Mouse (Mus musculus) limb, embryonic 14.5 days (tissue): ENCODE measurements around the gene Smim6. TPM values are rescaled to one million over a fixed set of nuclear protein-coding genes. Genes with fewer than 3 reads are reported as not detected.

Source experiments
- ATAC-seq: fragments of 200-750 bp; cut with Nextera tagmentation; 2 replicates; pipeline ENCODE4 v1.8.0; 2017; ENCODE audit warnings: low read depth, moderate number of reproducible peaks, moderate TSS enrichment; ENCODE audit not compliant: low FRiP score
- DNase-seq: peaks from one replicate; pipeline ENCODE4 v3.0.0-alpha.2; 2015; ENCODE audit warnings: low spot score
- H3K27ac ChIP-seq: fragments of 300-500 bp; sonication (generic); replicated peaks from 2 replicates; pipeline ENCODE4 v1.5.1; 2014; ENCODE audit warnings: low read depth, mild to moderate bottlenecking, low read length, moderate library complexity, mixed read lengths
- H3K27me3 ChIP-seq: fragments of 300-500 bp; sonication (generic); 2 replicates; pipeline ENCODE4 v1.6.1; 2014; ENCODE audit warnings: low read length, mixed read lengths; ENCODE audit not compliant: control insufficient read depth, insufficient read depth
- H3K36me3 ChIP-seq: fragments of 300-500 bp; sonication (generic); 2 replicates; pipeline ENCODE4 v1.6.1; 2014; ENCODE audit warnings: mild to moderate bottlenecking, low read length, moderate library complexity, mixed read lengths; ENCODE audit not compliant: control insufficient read depth, insufficient read depth
- H3K4me1 ChIP-seq: fragments of 300-500 bp; sonication (generic); 2 replicates; pipeline ENCODE4 v1.6.1; 2014; ENCODE audit warnings: antibody characterized with exemption, low read length, mixed read lengths; ENCODE audit not compliant: control insufficient read depth, insufficient read depth
- H3K4me2 ChIP-seq: fragments of 300-500 bp; sonication (generic); replicated peaks from 2 replicates; pipeline ENCODE4 v1.6.1; 2014; ENCODE audit warnings: low read depth, mild to moderate bottlenecking, low read length, moderate library complexity; ENCODE audit not compliant: severe bottlenecking
- H3K4me3 ChIP-seq: fragments of 300-500 bp; sonication (generic); replicated peaks from 2 replicates; pipeline ENCODE4 v1.5.1; 2014; ENCODE audit warnings: low read length
- H3K9ac ChIP-seq: fragments of 300-500 bp; sonication (generic); 2 replicates; pipeline ENCODE4 v1.6.1; 2014; ENCODE audit warnings: mild to moderate bottlenecking, low read depth, low read length, moderate library complexity; ENCODE audit not compliant: severe bottlenecking
- H3K9me3 ChIP-seq: fragments of 300-500 bp; sonication (generic); 2 replicates; pipeline ENCODE4 v1.6.1; 2016; ENCODE audit warnings: low read length; ENCODE audit not compliant: control insufficient read depth
- POLR2A ChIP-seq: fragments of 200-500 bp; IDR thresholded peaks from 2 replicates; pipeline ENCODE4 v1.8.0; 2012; ENCODE audit warnings: inconsistent platforms, mild to moderate bottlenecking, moderate library complexity, borderline replicate concordance; ENCODE audit not compliant: insufficient read depth, insufficient read length; ENCODE audit errors: extremely low read depth
- WGBS: fragments of 180-500 bp; shearing (Covaris S2); extraction: QIAGEN DNeasy Blood & Tissue Kit; methylation state at CpG from one replicate; pipeline ENCODE4 v1.1.7; 2014; 5-methylcytosine and 5-hydroxymethylcytosine counted together
- polyA plus RNA-seq, 2 experiments: library from polyadenylated mRNA; depleted of rRNA in 1 of 2; stranded (reverse) in 1 of 2; unstranded in 1 of 2; fragments of >200 nt; fragmentation: Nextera tagmentation in 1 of 2; extraction: Ambion mirVana in 1 of 2; gene quantifications; 2 replicates each; pipeline versions ENCODE4 v1.2.1 to v1.2.3; 2012 to 2014

The Smim6 gene
- polyA plus RNA-seq, 2 experiments, result 0.52 to 0.89 TPM

DNA sequence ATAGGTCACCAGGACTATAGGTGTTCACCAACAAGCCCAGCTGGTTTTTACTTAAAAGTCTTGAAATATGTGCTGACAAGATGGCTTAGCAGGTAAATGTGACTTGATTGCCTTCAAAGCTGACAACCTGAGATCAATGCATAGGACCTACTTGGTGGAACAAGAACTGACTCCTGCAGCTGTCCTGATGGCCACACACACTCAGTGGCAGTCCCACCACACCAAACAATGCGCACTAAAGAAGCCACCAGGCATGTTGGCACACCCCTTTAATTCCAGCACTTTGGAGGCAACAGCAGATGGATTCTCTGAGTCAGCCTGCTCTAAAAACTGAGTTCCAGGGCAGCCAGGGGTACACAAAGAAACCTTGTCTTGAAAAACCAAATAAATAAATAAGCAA lies 10.2 kb downstream of the Smim6 start:
- H3K27me3 ChIP-seq, result no peaks in the 10 kb centered on the region
- H3K9ac ChIP-seq, result no peak overlapping the region
- H3K9me3 ChIP-seq, result no peaks in the 10 kb centered on the region
- H3K27ac ChIP-seq, result no peak overlapping the region
- H3K36me3 ChIP-seq, result peaks cover 30% of the 10 kb centered on the region
- no peak for TF ChIP-seq POLR2A
- H3K4me3 ChIP-seq, result no peak overlapping the region
- no peak for ATAC-seq
- H3K4me1 ChIP-seq, result no peaks in the 10 kb centered on the region
- H3K4me2 ChIP-seq, result no peak overlapping the region
- WGBS, result 95% methylated on average over 1 of the region's 1 CpGs
- DNase-seq, result no peak

DNA sequence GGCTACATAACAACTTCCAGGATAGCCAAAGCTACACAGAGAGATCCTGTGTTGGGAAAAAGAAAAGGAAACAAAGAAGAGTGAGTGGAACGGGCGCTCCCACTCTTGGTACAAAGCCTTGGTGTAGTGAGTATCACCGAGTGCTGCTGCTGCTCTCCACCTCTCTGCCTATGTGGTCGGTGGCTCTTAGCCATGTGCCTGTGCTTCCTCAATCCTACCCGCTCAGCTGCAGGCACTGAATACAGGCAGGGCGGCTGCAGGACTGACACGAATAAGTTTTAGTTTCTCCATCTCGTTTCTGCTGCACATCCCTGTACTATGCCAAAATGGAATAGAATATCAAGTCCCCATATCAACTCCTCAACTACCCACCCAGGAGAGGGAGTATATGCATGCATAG lies 17.2 kb downstream of the Smim6 start:
- H3K27me3 ChIP-seq, result no peaks in the 10 kb centered on the region
- H3K9me3 ChIP-seq, result no peaks in the 10 kb centered on the region
- no peak overlapping the region for H3K27ac ChIP-seq
- H3K36me3 ChIP-seq, result peaks cover 30% of the 10 kb centered on the region
- WGBS, result 84% methylated on average over 8 of the region's 8 CpGs
- no peak overlapping the region for H3K4me2 ChIP-seq
- DNase-seq, result no peak
- H3K9ac ChIP-seq, result no peak overlapping the region
- TF ChIP-seq POLR2A, result no peak
- no peak for ATAC-seq
- no peak overlapping the region for H3K4me3 ChIP-seq
- H3K4me1 ChIP-seq, result peaks cover 8% of the 10 kb centered on the region

DNA sequence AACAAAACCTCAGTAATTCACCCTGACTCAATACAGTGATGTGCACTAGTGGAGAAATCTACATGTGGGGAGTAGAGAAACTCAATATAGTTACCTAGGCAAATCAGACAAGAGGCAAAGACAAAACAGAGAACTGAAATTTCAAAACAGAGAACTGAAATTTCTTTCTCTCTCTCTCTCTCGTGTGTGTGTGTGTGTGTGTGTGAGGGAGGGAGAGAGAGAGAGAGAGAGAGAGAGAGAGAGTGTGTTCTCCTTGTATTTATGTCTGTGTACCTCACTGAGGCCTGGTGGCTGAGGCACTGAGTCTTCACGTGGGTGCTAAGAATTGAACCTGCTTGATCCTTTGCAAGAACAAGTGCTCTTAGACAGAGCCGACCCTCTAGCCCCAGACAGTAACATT lies 18.0 kb downstream of the Smim6 start:
- 78% methylated on average over 3 of the region's 3 CpGs for WGBS
- ATAC-seq, result no peak

DNA sequence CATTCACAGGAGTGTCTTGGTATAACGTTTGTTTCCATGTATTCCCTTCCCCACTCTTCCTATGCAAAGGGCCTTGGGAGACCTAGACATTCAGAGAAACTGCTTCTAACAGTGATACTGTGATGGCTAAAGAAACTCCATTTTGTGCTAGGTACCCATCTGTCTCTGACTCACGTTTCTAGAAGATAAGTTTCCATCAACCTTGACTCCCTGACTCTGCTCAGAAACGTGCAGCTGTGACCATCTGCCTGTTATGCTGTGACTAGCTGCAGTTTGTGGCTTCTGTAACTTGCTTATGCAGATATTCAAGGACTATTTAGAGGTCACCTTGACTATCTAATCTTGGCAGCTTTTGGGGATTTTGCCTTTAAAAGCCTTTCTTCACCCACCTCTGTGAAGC lies 19.4 kb downstream of the Smim6 start:
- WGBS, result 73% methylated on average over 3 of the region's 3 CpGs
- Histone ChIP-seq H3K4me2 (no peak overlapping the region), H3K27me3 (no peaks in the 10 kb centered on the region), H3K27ac (no peak overlapping the region), H3K4me1 (peaks cover 15% of the 10 kb centered on the region), H3K9ac (no peak overlapping the region), H3K36me3 (peaks cover 33% of the 10 kb centered on the region), H3K4me3 (no peak overlapping the region), H3K9me3 (no peaks in the 10 kb centered on the region)
- TF ChIP-seq POLR2A, result no peak
- ATAC-seq, result no peak
- no peak for DNase-seq

More for the DNA sequence above, 18.0 kb downstream of the Smim6 start:
- Histone ChIP-seq H3K27me3 (no peaks in the 10 kb centered on the region), H3K36me3 (peaks cover 25% of the 10 kb centered on the region), H3K9ac (no peak overlapping the region), H3K9me3 (no peaks in the 10 kb centered on the region), H3K4me1 (peaks cover 15% of the 10 kb centered on the region), H3K27ac (no peak overlapping the region), H3K4me2 (no peak overlapping the region), H3K4me3 (no peak overlapping the region)
- no peak for DNase-seq
- TF ChIP-seq POLR2A, result no peak

DNA sequence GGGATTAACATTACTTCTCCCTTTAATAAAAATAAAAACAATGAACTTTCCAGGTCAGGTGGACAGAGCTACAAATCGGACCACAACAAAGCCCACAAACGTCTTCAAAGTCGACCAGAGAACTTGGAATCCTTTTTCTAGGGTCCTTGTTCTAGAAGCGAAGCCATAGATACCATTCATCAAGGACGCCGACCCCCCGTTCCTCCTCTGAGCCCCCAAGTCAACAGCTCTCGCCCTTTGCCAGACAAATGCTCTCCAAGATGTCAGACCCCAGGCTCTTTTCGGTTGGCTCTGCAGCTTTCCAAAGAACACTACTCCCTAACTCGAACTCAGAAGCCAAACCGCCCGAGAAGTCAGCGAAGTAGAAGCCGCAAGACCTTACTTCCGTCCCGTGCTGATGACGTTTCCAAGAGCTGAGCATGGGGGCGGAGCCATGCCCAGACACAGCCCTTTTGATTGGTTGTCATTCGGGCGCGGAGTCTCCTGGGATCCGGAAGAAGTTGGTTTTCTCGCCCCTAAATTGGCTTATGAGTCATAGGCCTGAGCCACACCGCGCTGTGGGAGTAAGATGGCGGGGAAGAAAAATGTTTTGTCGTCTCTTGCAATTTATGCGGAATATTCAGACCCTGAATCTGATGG lies 21.4 kb downstream of the Smim6 start, which contains the start of the genes Sap30bp and Recql5:
Sap30bp (plus strand) TSS at position 175 of the 639 bp plus-strand sequence.
Recql5 (minus strand) TSS at position 370 of the 639 bp plus-strand sequence.
- peaks cover 38% of the 10 kb centered on the region for H3K36me3 ChIP-seq
- H3K9ac ChIP-seq, result peak within 1 kb of the TSS; percentile 82
- no peaks in the 10 kb centered on the region for H3K27me3 ChIP-seq
- ATAC-seq (peak; percentile 99), DNase-seq (peak; percentile 99)
- peak; percentile 80; the same call in 1 of the 2 replicates for TF ChIP-seq POLR2A
- H3K9me3 ChIP-seq, result no peaks in the 10 kb centered on the region
- peaks cover 15% of the 10 kb centered on the region for H3K4me1 ChIP-seq
- H3K4me2 ChIP-seq, result peak within 1 kb of the TSS; percentile 92
- under 1% methylated on average over 28 of the region's 28 CpGs for WGBS
- peak within 1 kb of the TSS; percentile 44; the same call in 1 of the 2 replicates for H3K27ac ChIP-seq
- H3K4me3 ChIP-seq, result peak within 1 kb of the TSS; percentile 86
